Mouse (Mus musculus): Measurements from ENCODE around the gene Rgl1.
"Not testable (repeated sequence)": the region's sequence is repeated elsewhere in the genome, so short reads cannot be mapped to it uniquely, and the experiment has no call there.

Gene Rgl1

GRCm38 (mm10) chr1:152669446-152670180 lies 96.5 kb downstream of the Rgl1 start:
- in situ Hi-C loops (cut with MboI, MseI): no loop called here

DNA sequence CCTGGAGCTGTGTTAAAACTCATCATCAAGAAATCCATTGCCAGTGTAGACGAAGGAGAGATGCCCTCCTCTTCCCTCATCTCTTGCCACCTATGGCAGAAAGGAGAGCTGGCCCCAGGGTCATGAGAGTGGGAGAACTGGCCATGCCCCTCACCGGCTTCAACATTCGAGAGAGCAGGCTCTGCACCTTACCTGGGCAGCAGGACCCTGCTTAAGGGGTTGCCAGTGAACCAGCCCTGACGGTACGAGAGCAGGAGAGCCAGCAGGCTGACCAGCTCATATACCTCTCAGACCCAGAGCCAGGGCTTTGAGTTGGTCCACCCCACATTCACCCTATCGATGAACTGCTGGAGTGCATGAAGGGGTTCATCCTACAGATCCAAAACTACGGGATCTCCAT lies 105.7 kb downstream of the Rgl1 start:
- in situ Hi-C loops (cut with MboI, MseI): no loop called here

- in situ Hi-C loops (cut with MboI, MseI): no loop called here
Observed at GRCm38 (mm10) chr1:152659961-152660360, 106.2 kb downstream of the Rgl1 start.

GRCm38 (mm10) chr1:152656601-152657000 lies 109.5 kb downstream of the Rgl1 start:
- in situ Hi-C loops (cut with MboI, MseI): no loop called here

DNA sequence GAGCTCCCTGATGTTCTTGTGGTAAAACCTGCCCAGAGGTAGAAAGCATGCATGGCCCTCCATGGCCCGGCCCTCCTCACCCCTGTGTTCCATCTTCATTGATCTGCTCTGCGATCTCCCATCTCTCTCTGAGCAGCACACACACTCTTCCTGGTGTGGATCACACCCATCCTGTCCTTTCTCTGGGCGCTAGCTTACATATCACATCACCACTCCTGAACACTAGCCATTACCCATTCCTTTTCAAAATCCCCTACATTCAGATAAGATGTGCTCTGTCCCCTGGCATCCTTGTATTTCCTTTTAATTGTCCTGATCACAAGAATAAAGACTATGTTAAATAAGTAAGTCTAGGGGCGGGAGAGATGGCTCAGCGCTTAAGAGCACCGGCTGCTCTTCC lies 111.3 kb downstream of the Rgl1 start:
- in situ Hi-C loops (cut with MboI, MseI): no loop called here

GRCm38 (mm10) chr1:152651495-152651874 lies 114.7 kb downstream of the Rgl1 start:
- in situ Hi-C loops (cut with MboI, MseI): no loop called here

DNA sequence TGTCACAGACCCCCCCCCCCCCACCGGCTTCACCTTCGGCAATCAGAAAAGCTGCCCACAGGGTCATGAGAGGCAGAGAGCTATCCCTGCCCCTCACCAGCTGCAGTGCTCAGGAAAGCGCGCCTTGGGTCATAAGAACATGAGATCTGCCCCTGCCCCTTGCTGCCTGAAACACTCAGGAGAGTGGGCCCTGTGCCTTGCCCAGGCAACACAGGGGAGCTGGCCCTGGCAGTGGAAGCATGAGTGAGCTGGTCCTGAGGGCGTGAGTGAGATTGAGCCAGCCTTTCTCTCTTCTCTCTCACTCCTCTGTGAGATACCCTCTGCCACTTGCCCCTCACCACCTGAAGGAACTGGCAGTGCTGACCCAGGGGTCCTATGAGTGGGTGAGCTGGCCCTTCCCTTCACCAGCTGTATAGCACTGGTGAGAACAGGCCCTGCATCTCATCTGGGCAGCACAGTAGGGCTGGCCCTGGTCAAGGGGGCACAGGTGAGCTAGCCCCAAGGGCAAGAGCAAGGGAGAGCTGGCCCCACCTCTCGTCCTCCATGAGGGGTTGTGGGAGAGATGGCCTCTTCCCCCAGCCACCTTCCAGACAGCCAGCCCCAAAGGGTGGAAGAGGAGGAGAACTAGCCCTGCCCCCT lies 115.2 kb downstream of the Rgl1 start:
- in situ Hi-C loops (cut with MboI, MseI): no loop called here

DNA sequence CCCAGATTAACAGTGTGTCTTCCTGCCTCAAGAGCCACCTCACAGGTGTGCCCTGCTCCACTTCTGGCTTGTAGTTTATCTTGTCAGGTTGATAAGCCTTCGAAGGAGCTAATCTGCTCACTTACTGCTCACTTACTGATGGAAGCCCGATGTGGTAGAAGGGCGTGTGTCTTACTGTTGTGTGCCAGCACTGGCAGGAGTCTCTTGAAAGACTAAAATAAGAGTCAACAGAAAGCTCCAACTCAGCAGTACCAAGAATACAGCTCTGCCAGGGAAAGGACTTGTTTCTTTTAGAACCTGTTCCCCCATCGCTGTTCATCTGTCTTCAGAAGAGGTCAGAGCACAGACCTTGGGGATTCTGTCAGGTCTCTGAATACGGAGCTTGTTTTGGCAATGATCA lies 118.1 kb downstream of the Rgl1 start:
- in situ Hi-C loops (cut with MboI, MseI): no loop called here

DNA sequence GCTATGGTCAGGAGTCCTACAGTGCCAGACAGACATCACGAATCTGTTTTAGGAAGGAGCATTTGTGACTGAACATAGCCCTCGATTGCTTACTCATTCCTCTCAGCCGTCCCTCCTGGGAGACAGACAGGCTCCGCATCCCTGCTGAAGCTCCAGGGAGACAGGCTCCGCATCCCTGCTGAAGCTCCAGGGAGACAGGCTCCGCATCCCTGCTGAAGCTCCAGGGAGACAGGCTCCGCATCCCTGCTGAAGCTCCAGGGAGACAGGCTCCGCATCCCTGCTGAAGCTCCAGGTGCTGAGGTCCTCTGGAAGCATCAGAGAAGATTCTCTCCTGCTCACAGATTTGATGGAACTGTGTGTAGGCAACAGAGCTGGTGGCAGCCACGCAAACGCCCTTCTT lies 123.9 kb downstream of the Rgl1 start:
- in situ Hi-C loops (cut with MboI, MseI): not testable (repeated sequence)

DNA sequence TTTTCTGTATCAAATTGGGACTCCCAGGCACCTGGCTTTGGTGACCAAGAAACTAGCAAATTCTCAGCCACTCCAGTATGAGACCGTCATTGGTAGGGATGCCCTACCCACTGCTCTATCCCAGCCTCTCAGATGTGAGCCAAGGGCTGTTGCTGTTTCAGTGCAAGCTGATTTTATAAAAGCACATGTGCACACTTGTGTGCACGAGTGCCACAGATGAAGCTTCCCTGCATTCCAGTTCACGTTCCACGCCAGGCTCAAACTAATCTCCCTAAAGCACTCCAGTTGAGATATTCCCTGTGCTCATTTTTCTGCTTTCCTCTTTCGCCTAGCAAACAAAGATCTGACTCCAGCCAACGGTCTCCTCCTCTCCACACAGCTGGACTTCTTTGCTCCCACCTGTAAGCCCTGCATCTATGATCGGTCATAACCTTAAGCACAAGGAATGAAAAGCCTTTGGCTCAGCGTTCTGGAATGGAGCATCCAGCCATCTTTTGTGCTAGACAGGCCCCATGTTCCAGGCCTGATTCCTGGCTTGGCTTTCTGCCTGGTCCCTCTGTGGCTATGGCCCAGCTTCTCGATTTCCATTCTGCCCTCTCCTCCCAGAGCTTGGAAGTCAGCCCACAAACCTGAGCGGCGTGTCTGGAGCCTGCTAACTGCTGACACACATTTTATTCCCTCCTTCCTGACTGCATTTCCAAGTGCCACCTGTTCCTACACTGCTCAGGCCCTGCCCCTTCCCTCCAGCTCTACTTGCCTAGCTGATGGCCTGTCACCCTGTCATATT lies 125.8 kb downstream of the Rgl1 start:
- in situ Hi-C loops (cut with MboI, MseI): no loop called here

GRCm38 (mm10) chr1:152639344-152639743 lies 126.8 kb downstream of the Rgl1 start:
- in situ Hi-C loops (cut with MboI, MseI): no loop called here

GRCm38 (mm10) chr1:152634638-152635037 lies 131.5 kb downstream of the Rgl1 start:
- in situ Hi-C loops (cut with MboI, MseI): no loop called here

DNA sequence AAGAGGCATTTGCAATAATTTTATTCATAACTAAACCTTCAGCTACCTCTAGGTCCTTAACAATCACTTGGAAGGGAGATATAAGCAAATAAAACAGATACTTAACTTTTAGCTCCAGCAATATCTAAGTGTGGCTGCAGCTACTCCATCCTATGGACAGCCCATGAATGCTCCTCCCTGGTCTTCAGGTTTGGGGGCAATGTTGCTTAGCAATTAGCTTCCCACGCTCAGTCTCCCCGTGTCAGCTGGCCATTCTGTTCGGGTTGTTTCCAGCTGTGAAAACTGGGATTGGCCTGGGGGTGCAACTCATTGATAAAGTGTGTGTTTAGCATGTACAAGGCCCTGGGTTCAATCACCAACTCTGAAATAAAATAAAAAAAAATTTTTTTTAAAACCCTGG lies 136.4 kb downstream of the Rgl1 start:
- in situ Hi-C loops (cut with MboI, MseI): no loop called here

DNA sequence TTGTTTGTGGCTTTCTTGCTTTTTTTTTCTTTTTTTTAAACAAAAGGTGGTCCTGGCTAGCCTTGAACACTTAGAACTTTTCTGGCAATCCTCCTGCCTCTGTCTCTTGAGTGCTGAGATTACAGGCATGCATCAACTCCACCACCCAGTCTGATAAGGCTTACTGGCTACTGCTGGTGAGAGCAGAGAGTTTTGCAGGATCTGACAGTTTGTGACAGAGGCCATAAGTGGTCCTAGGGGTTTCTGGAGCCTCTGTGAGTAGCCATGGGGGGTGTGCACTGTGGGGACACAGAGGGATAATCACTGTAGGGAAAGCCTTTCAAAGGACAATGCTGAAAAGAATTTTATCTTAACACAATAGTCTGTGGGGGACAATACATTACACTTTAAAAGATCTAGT lies 140.5 kb downstream of the Rgl1 start:
- in situ Hi-C loops (cut with MboI, MseI): no loop called here

DNA sequence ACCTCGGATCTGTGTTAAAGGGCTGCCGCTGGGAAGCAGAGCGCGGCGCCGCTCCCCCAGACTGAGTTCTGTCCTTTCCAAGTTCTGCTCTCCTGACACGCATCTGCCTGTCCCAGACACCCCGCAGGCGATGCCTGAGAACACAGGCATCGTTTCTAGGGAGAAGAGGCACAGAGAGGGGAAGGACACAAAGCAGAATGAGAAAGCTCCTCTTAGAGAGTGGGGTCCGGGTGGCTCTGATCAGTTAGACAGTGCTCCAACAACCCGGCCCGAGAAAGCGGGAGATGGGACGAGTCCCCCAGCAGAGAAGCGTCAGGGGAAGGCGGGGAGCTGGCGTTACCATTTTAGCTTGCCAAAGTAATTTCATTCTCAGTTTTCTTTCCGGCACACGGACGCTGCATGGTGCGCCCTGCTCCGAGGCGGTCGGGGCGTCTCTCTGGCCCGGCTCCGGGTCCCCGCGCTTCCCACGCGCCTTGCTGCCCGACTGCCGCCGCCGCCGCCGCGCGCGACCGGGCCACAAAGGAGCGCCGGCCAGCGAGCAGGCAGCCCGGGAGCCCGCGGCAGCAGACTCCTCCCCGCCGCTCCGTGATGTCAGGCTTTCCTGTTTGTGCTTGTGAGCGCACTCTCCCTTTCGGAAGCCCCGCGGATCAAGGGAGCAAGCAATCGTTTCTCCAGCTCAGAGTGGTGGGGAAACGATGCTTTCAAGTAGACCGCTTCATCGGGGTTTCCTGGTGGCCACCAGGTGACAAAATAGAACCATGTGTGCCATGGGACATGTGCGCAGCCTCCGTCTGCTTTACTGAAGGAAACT lies 141.3 kb downstream of the Rgl1 start:
- in situ Hi-C loops (cut with MboI, MseI): no loop called here

DNA sequence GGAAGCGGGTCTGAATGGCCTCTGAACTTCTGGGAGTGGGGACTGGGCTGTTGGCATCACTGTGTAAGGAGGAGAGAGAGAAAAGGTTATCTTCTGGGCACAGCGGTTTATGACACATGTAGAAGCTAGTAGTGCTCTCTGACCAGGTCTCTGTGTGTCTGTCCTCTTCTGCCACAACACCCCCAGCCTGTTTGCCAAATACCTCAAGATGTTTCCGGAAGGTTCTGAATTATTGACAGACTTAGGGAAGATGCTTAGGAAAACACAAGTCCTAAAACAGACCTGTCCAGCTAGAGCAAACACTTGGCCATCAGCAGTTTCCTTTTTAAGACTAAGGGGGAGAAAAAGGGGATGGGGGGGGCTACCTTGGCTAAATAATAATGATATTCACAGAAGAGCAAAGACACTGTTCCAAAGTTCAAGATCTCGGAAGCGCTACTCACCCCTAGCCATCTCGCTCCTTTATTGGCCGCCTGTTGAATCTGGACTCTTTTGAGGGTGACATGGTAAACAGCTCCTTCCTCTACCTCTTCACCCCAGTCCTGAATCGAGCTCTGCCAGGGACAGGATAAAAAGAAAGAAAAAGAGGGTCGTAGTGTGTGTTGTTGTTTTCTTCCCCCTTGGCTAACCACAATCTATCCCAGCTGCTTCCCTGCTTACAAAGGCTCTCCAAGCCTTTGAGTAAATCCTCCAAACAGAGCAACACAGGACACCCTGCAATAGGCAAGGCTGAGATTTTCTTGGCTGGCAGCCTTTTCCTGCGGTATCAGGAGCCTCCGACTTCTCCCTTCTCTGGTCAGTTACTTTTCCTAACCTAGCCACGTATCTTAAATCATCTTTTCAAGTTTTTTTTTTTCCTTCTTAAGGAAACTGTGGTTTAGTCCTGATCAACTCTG lies 142.5 kb downstream of the Rgl1 start:
- in situ Hi-C loops (cut with MboI, MseI): no loop called here

DNA sequence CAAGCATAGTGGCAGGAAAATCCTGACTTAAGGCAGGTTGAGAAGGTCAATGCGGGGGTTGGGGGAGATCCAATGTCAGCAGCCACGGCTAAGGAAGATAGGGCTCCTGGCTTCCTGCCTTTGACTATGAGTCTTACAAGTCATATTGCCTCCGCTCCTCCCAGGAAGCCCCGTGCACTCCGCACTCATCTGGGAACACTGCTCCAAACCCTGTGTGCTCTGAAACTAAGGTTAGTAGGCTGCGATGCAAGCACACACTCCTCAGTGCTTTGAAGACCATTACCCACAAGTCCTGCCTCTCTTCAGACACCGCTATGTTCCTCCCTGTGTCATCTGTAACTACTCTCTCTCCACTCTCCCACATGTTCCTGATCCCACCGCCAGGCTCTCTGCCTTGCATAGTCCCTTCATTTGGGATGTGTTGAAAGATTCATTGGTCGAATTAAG lies 143.4 kb downstream of the Rgl1 start:
- in situ Hi-C loops (cut with MboI, MseI): no loop called here

DNA sequence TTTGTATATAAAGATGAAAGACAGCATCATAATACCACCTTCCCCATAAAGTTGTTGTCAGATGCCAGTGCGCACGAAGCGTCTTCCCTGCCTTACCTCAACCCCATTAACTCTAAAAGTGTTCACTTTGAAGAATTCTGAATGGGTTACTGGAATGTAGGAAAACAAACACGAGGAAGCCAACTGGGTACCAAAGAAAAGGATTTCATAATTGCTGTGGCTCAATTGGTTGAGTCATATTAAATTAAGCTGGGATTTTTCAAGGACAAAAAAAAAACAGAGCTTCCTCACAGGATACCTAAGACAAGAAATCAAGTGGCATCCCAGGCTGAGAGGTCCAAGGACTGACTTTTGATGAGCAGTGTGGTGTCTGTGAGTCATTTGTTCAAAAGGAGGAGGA lies 144.5 kb downstream of the Rgl1 start:
- in situ Hi-C loops (cut with MboI, MseI): no loop called here

GRCm38 (mm10) chr1:152619396-152619795 lies 146.8 kb downstream of the Rgl1 start:
- in situ Hi-C loops (cut with MboI, MseI): no loop called here

- in situ Hi-C loops (cut with MboI, MseI): no loop called here
Observed at GRCm38 (mm10) chr1:152618896-152619295, 147.3 kb downstream of the Rgl1 start.

DNA sequence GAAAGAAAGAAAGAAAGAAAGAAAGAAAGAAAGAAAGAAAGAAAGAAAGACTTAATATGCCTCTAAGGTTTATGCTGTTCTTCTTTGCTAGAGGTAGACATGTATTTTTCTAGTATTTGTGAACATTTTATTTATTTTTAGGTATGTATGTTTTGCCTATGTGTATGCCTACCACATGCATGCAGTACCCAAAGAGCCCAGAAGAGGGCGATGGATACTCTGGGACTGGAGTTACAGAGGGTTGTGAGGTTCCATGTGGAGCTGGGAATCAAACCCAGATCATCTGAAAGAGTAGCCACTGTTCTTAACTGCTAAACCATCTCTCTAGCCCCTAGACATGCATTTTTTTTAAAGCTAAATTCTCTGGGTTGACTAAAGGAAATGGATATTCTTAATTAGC lies 147.8 kb downstream of the Rgl1 start:
- in situ Hi-C loops (cut with MboI, MseI): no loop called here

Data from T-helper 2 cell (primary cell).